Mouse (Mus musculus) cerebellum, postnatal 14 days (tissue): ENCODE results near the gene Hoxa10.

Experiments used
- DNase-seq, 2 experiments: peaks; one replicate each; pipeline ENCODE4 v3.0.0; 2021; ENCODE audit warnings: mixed read lengths in 2 of 2

The Hoxa10 gene

DNA sequence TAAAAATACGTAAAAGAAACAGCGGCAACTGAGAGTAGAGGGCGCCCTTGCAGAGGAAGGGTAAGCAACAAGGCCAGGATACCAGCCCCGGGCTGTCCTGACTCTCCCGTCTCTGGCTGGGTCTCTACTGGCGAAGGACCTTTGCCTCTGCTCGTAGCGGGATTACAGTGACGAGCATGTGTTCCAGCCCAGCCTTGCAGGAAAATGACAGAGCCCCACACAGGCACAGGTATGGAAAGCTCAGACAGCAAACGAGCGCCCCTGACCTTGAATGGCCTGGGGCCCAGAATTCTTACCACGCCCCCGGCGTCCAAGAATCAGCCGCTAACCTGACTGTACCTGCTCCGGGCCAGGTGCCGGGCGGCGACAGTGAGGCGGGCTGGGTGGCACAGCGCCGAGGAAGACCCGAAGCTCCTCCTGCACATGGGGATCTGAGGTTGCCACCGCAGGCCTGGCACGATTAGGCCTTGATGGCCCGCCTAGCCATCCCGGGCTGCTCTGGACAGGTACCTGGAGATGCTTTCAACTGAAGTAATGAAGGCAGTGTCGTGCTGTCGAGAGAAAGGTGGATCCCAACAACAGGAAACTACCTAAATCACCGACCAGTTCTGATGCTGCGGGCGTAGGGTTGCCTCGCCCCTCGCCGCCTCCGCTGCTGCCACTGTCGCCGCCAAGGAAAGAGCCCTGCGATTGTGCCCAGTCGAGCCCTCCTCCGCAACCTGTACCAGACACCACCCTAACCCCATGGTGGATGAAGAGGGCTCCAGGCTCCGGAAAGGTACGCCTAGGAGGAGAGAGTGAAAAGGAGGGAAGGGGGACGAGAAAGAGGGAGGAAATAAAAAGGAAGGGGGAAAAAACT lies 10.9 kb downstream of the Hoxa10 start:
- no peak for DNase-seq

DNA sequence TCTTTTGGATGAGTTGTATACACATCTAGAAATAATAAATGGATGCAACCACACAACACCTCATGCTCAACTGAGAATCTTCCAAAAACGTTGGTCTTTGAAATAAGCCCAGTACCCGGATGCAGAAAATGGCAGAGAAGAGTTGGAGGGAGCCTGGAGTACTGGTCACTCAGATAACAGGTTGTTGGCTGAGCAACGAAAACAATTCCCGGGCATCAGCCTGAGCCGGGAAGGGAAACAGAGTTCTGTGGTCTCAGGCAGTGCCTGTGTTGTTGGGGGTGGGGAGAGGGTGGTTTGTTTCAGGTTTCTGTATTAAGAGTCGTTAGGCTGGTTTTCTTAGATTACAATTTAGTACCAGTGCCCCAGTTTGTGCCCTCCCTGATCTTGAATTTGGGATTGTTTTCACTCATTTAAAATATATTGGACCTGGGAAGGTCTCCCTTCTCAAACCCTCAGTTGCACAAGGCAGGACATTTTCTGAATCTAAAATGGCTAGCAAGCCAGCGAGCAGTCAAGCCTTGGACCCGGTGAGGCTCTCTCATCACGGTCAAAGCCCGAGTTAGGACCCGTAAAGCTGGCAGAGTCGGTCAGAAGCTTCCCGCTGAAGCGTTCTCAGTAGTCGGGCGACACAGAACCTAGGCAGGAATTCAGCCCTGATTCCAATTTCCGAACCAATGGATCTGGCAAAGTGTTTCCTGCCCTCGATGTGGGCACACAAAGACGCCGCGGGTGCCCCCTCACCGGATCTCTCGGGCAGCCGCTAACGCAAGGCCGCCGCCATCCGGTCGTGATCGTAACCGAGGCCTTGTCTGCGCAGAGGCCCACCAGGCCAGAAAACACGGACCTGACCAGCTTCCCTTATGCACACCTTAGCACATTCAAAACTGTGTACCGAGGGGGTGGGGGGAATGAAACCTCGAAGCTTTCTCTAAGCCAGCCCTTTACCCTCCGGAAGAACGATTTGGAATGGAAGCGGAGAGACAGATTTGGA lies 11.9 kb downstream of the Hoxa10 start:
- peak in 1 of 2 experiments; percentile 20 for DNase-seq

DNA sequence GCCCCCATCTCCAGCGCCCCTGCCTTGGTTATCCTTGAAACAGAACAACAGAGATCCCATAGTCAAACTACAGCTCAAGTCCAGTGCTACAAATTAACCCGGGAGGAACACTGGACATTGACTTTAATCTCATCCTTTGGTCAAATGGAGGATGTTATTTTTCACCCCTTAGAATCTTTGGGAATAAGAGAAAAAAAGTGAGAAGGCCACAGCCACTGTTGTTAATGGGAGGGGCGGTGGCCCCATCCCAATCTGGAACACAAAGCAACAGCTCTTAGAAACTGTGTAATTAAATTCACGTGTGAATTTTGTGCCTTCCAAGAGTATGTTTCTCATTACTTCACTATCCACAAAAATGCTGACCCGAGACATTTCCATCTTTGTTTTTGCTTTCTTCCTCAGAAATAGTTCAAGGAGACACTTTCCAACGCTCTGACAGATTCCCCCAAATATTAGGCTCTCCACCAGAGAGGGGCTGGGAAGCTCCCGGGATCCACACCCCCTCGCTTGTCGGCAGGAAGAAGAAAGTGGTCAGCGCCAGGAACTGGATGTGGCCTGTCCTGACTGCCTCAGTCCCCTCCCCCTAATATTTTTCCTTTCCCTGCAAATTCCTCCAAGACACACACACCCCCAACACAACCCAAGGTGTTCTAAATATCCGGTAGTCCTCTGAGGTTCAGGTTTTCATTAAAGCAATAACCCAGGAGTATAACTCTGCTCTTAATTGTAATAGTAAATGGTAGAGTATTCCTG lies 13.0 kb downstream of the Hoxa10 start:
- DNase-seq = no peak

DNA sequence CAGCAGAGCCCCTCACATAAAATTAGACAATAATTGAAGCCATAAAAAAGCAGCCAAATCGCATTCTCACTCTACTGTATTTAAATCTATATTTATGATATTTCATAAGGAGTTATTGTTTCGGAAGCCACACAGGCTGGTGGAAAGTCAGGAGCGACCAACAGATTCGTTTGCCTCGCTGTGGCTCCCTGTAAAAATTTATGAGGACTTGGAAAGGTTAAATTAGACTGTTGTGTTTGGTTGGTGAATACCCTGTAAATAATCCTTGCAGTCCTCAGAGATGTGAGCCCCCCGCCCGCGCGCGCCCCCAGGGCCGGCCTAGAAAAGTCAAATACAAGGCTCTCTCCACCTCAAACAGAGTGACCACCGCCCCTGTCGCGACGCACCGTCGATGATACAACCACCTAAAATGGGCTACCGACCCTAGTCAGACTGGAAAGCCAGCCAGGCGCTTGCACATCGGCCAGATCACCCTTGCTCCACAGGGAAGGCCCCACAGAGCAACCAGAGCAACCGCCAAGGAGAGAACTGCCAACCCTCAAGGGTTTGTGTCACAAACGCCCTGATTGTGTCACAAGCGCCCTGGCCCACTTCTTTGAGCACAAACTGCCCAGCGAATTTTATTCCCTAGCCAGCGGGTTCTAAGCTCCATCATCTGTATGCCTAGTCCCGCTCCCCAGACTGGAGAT lies 13.9 kb downstream of the Hoxa10 start:
- no peak for DNase-seq

DNA sequence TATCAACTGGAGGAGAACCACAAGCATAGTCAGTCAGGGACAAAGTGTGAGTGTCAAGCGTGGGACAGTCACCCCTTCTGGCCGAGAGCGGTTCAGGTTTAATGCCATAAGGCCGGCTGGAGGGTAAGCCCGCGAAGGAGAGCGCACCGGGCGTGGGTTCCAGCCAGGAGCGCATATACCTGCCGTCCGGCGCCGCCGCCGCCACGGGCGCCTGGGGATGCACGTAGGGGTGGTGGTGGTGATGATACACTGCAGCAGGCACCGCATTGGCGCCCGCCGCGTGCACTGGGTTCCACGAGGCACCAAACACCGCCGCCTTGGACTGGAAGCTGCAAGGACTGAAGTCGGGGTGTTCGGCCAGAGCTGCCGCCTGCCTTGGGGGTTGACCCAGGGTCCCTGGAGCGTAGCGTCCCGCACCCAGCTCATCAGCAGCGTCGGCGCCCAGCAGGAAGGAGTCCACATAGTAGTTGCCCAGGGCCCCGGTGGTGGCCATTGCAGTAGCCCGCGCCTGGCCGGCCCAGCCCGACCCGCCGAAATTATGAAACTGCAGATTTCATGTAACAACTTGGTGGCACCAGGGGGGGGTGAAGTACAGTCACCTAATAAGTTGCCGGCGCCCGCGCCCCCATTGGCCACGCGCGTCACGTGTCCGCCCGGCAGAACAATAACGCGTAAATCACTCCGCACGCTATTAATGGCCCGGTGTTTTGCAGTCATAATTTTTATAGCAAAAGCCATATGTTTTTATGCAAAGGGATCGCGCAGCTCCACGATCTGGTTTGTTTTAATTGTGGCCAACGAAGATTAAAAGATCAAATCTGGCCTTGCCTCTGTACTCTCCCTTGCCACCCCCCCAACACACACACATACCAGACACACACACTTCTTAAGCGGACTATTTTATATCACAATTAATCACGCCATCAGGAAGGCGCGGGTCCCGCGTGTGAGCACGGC lies 14.8 kb downstream of the Hoxa10 start:
- no peak for DNase-seq

DNA sequence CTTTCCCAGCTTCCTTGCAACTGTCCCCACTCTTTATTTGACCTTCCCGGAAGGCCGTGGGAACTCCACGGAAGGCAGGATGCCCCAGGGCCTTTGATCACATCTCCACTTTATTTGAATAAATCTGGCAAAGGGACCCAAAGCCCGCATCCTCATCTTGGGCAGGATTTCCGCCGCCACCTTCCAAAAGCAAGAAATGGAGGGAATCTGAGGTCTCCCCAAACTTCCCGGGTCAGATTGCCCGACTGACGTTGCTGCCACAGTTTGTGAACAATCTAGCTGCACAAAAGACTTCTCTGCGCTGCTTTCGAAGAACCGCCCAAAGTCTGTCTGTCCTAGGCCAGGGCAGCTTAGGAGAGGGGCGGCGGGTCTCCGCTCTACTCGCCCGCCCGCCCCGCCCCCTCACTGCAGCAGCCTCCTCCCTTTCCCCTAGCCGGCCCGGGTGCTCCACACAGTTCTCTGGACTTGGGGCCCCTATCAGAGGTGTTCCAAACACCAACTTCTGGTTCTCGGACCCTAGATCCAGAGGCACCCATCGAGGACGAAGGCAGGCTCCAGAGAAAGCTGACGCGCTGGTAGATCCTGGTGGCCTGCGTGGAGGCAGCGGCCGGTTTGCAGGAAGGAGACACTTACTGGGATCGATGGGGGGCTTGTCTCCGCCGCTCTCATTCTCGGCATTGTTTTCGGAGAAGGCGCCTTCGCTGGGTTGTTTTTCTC lies 15.6 kb downstream of the Hoxa10 start:
- no peak for DNase-seq

DNA sequence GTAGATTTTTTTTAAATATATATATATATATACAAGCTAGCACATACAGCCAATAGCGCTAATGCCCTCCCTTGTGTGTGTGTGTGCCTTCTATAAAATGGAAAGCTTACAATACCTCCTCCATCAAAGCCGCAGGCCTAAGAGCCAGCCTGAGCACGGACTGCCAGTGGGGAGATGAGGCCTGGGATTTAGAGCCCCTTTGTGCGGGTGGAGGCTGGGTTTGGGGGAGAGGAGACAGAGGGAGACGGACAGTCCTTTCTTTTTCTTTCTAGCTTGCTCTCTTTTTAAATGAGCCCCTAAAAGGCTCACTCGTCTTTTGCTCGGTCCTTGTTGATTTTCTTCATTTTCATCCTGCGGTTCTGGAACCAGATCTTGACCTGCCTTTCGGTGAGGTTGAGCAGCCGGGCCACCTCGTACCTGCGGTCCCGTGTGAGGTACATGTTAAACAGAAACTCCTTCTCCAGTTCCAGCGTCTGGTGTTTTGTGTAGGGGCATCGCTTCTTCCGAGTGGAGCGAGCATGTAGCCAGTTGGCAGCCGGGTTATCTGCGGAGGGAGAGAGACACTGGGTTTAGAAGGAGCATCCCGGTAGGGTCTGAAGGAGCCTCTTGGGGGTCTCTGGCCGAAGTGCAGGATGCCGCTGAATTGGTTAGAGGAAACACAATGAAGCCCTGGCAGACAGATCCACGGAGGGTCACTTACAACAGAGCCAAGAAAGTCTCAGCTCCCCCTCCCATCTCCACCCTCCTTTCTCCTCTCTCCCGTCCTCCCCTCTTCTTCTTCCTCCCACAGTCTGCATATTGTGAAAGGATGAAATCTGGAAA lies 16.5 kb downstream of the Hoxa10 start:
- no peak for DNase-seq

DNA sequence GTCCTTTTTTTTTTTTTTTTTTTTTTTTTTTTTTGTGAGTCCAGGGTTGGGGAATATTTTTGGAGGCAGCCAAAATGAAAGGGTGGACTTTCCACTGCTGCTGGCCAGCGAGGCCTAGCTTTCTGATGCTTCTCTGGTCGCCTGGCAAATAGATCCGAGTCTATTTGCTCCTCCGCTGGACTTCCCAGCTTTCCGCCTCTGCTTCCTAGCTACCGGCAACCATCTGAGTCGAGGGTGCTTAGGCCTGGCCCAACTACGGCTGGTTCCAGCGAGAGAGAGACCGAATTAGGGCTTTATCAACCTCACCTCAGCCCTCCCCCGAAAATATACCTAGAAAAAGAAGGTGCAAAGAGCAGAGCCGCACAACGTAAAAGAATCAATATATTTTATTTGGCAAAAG lies 17.9 kb downstream of the Hoxa10 start:
- no peak for DNase-seq

DNA sequence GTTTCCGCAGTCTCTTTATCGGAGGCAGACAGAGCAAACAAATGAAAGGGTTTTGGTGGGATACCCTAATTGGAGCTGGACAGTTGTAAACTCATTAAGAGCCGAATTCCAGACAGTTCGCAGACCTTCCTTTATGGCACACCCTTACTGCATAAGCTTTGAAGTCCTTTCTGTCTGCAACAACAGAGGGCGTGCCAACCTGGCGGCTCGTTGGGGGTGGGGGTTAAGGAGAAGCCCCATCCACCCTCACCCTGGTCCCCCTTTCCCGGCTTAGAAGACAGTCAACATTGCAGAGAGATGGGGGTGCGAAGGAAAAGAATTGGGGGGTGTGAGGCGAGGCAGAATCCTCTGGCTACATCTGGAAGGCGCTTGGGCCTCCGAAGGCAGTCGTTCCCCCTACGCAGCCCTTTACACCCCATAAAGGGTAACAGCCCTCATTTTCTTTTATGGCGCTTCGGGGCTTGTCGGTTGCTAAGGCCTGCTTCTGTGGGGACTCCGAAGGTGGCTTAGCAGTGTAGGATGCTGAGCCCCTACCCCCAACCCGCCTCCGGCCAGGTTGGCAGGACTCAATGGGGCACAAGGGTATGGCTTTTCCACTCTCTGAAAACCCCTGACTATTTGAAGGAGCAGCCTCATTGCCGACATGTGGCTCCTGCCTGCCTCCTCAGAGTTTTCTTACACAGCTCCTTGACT lies 18.5 kb downstream of the Hoxa10 start:
- DNase-seq = peak in 1 of 2 experiments; percentile 28

DNA sequence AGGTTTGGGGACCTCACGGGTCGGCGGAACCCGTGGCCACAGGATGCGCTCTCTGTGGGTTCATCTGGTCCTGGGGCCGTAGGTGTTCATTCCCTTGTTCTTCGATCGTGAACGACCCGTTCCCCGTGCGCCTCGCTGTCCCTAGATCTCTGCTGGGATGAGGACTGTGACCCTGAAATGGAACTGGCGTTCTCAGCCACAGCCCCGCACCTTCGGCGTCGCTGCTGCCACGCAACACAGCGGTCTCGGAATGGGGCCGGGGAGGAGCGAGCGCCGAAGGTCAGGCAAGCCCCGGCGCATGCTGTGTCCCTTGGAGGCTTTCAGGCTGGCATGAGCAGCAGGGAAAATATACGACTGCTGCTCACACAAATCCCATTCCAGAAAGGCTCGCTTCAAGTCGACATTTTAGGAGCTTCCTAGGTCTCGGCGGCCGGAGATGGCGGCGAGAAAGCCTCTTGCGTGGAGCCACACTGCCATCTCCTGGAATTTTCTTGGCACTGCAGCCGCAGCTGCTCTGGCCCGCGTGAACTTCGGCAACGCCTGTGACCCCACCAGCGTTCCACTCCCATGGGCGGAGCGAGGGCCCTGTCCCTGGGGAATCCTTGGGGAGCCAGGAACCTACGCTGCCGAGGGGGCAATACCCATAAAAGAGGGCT lies 19.2 kb downstream of the Hoxa10 start, which contains the start of gene Hoxa7:
TSS of gene Hoxa7 (minus strand) at position 518 of the 656 bp plus-strand sequence.
- peak; percentile 92 for DNase-seq

DNA sequence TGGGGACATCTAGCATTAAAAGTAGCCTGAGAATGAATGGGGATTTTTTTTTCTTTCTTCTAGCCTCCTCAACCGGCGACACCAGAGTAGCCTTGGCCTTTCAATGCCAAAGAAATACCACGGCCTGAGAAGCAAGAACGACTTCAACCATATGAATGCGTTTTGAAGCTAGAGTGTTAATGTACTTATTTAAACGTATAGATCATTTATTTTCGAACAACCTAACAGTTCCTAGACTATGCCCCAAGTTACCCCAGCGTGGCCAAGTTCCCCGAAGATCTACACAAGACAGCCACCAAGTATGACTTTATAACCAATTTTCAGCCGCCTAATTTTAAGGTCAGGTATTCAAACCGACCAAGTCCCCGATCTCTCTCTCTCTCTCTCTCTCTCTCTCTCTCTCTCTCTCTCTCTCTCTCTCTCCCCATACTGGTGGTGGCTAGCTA lies 19.8 kb downstream of the Hoxa10 start:
- DNase-seq = peak in 1 of 2 experiments; percentile 40

DNA sequence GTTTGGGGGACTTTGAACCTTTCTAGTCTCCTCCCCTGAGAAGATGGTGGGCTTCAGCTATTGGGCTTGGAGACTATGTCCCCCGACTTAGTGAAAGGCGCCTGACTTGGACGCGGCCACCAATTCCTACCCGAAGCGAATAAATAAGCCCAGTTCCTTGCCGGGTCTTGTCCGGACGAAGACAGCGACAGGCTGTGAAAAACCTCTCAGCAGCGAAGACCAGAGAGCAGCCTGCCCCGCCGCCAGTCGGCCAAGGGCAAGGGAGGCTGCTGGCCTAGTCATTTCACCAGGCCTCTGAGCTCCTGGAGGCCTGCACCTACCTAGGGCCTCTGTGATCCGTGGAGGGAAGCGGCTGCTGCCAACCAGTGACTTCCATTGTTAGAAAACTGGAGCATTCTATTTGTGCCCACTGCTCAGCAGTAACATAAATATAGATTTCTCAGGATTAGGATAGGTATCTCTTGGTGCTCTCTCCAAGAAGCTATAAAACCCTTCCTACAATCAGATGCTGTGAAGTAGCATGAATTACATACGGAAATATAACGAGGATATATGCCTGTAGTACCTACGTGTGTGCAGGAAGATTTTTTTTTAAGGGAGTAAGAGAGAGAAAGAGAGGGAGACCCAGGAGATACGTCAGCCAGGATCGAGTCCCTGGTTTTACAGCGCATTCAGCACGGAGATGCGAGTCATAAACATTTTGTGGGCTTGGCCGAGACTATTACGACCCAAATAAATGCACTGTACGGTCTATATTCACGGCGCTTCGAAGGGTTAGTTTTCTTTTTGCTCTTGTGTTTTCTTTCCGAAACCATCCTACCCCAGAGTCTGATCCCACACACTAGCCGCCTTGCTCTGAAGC lies 20.4 kb downstream of the Hoxa10 start:
- DNase-seq = peak; percentile 25 to 46

DNA sequence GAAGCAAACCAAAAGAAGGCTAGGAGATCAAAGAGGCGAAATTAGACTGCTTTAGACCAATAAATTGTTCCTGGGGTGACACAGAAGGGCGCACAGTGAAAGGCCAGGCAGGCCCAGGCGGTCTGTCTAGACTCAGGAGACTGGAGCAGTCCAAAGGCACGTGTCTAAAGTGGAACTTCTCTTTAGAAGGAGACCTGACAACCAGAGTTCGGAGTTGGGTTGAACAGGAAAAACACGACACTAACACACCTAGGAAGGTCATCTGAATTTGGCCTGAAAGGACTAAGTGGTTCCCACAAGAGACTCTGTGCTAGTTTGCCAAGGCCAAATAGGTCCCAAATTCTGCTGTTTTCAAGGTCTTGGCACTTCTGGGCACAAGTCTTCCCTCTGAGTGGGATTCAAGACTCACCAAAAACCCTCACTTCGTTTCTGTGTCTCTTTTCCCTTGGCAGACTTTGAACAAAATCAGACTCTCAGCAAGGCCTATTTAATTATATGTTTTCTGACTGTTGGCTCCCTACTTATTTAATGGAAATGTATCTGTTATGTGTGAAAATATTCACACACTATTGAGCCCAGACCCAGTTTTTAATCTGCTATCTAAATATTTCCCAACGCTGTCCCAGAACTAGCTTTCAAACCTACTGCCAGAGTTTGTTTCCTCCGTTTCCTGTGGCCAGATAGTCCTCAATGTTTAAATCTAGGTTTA lies 21.3 kb downstream of the Hoxa10 start:
- no peak for DNase-seq

DNA sequence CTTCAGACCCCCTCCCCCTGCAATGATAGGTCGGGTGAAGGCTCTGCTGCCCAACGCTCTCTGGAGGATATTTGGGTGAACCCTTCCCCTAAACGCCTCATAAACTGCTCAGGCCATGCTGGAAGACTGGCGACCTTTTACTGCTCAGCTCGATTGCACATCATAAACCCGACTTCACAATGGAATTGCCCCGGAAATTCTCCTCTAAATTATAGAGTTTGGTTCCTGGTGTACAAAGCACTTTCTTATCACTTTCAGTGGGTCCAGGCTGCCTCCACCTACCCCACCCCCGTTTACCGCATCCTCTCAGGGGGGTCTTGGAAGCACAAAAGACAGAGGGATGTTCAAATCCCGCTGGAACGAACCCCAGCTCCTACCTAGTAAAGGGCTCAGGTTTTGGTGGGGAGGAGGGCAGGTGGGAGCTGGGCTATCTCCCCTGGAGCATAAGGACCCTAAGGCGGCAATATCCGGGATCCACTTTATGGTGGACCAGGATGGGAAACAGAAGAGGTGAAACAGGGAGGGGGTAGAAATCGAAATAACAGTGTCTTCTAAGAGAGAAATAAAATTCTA lies 21.9 kb downstream of the Hoxa10 start:
- peak; percentile 44 to 49 for DNase-seq

DNA sequence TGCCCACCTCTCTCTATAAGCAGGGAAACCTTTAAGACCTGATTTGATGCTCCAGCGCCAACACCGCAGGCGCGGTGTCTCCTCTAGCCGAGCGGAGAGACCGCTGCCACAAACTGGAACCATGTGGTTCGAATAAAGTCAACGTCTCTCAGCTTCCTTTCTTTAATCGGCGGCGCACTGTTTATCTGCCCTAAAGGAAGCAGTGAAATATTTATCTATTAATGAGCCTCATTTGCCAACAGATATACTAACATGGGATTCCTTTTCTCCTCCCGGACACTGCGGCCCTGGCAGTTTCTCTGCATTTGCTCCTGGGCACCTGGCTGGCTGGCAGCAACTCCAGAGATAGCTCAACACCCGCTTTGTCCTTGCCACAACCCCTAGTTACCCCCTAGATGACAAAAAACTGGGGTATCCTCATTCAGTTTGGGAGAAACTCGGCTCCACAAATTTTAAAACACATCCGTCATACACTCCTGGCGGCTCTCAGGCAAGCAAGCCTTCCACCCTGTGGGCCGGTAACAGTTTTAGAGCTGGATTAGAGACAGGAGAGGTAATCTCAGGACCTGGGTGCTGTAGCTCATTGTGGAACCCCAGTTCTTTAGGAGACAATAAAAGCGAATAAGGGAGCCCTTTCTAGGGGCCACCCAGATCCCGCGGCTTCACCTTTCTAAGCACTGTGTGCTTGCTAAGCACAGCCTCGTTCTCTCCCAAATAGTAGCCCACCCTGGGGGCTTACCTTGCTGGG lies 22.6 kb downstream of the Hoxa10 start:
- DNase-seq = peak in 1 of 2 experiments; percentile 13
